Mouse (Mus musculus) lung, embryonic 14.5 days (tissue): ENCODE measurements around the gene Hspa1l. TPM values are rescaled to one million over a fixed set of nuclear protein-coding genes. Genes with fewer than 3 reads are reported as not detected.
"Not testable (repeated sequence)": the region's sequence is repeated elsewhere in the genome, so short reads cannot be mapped to it uniquely, and the experiment has no call there.

Experiments
- ATAC-seq: fragments of 200-750 bp; cut with Nextera tagmentation; 2 replicates; pipeline ENCODE4 v1.8.0; 2017; ENCODE audit warnings: mild to moderate bottlenecking, moderate TSS enrichment, moderate library complexity; ENCODE audit not compliant: insufficient read depth
- DNase-seq: peaks from one replicate; pipeline ENCODE4 v3.0.0-alpha.2; 2015
- H3K27ac ChIP-seq: fragments of 300-500 bp; sonication (generic); 2 replicates; pipeline ENCODE4 v1.5.1; 2014; ENCODE audit warnings: low read depth, mild to moderate bottlenecking, moderate library complexity
- H3K27me3 ChIP-seq: fragments of 300-500 bp; sonication (generic); 2 replicates; pipeline ENCODE4 v1.6.1; 2014; ENCODE audit warnings: low read length, control low read depth; ENCODE audit not compliant: insufficient read depth
- H3K36me3 ChIP-seq: fragments of 300-500 bp; sonication (generic); 2 replicates; pipeline ENCODE4 v1.6.1; 2014; ENCODE audit warnings: control low read depth; ENCODE audit not compliant: insufficient read depth
- H3K4me1 ChIP-seq: fragments of 300-500 bp; sonication (generic); 2 replicates; pipeline ENCODE4 v1.6.1; 2014; ENCODE audit warnings: antibody characterized with exemption, control low read depth; ENCODE audit not compliant: insufficient read depth
- H3K4me2 ChIP-seq: fragments of 300-500 bp; sonication (generic); 2 replicates; pipeline ENCODE4 v1.6.1; 2014; ENCODE audit warnings: mild to moderate bottlenecking
- H3K4me3 ChIP-seq: fragments of 300-500 bp; sonication (generic); 2 replicates; pipeline ENCODE4 v1.5.1; 2014; ENCODE audit warnings: low read depth, low read length
- H3K9ac ChIP-seq: fragments of 300-500 bp; sonication (generic); 2 replicates; pipeline ENCODE4 v1.6.1; 2014
- H3K9me3 ChIP-seq: fragments of 300-500 bp; sonication (generic); 2 replicates; pipeline ENCODE4 v1.6.1; 2016; ENCODE audit warnings: low read depth, low read length, control low read depth
- CTCF ChIP-seq: IDR thresholded peaks from 2 replicates; pipeline ENCODE4 v1.5.1; 2016; ENCODE audit warnings: antibody characterized with exemption, low read depth
- WGBS: fragments of 180-500 bp; shearing (Covaris S2); extraction: QIAGEN DNeasy Blood & Tissue Kit; methylation state at CpG from one replicate; pipeline ENCODE4 v1.1.7; 2014; 5-methylcytosine and 5-hydroxymethylcytosine counted together
- polyA plus RNA-seq: library from polyadenylated mRNA; unstranded; fragments of >200 nt; fragmentation: Nextera tagmentation; extraction: Ambion mirVana; gene quantifications from 2 replicates; pipeline ENCODE4 v1.2.1, GENCODE M21; 2014

Gene Hspa1l
- polyA plus RNA-seq, 1 experiment from 2014 or later, result 0.83 TPM

DNA sequence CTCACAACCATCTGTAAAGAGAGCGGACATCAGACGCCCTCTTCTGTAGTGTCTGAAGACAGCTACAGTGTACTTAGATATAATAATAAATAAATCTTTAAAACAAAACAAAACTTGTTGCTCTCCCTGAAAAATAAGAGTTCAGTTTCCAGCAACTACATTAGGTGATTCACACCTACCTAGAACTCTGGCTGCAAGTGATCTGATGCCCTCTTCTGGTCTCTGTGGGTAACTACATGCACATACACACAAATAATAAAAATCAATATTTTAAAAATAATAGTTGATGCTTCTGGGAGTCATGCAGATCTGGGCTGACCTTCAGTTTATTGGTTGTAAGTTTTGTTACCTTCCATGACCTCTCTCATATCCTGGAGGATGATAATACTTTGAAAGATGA is 11.7 kb downstream of the Hspa1l start:
- ATAC-seq, result no peak
- peak; percentile 71 for TF ChIP-seq CTCF
- no peaks in the 10 kb centered on the region for H3K27me3 ChIP-seq
- H3K4me1 ChIP-seq, result no peaks in the 10 kb centered on the region
- no peaks in the 10 kb centered on the region for H3K9me3 ChIP-seq
- peaks cover 33% of the 10 kb centered on the region for H3K36me3 ChIP-seq
- no peak overlapping the region for H3K4me2 ChIP-seq
- WGBS, result 75% methylated on average over 2 of the region's 2 CpGs
- DNase-seq, result peak; percentile 67
- no peak overlapping the region for H3K9ac ChIP-seq
- H3K4me3 ChIP-seq, result no peak overlapping the region
- H3K27ac ChIP-seq, result no peak overlapping the region

DNA sequence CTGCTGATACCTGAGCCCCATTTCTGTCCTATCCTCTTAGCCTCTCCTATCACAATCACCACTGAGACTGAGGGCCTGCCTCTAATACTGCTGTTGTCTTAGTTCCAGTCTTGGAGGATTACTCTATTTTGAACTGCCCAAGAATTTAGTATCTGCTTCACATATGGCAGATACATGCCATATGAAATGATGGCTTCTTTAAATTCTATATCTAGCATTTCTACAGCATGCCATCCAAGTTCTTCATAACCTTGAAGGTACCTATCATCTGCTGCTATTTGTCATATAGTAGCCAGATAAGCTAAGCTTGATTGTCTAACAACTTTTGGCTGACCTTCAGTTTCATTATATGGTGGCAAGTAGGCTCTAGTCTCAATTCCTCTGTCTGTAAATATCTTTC is 22.2 kb downstream of the Hspa1l start:
- Histone ChIP-seq H3K4me1 (peaks cover 13% of the 10 kb centered on the region; the same call in 1 of the 2 replicates), H3K9me3 (no peaks in the 10 kb centered on the region), H3K27me3 (no peaks in the 10 kb centered on the region), H3K4me3 (no peak overlapping the region), H3K9ac (no peak overlapping the region), H3K4me2 (no peak overlapping the region), H3K27ac (no peak overlapping the region), H3K36me3 (peaks cover 43% of the 10 kb centered on the region)
- ATAC-seq (no peak), DNase-seq (no peak)
- TF ChIP-seq CTCF, result no peak

DNA sequence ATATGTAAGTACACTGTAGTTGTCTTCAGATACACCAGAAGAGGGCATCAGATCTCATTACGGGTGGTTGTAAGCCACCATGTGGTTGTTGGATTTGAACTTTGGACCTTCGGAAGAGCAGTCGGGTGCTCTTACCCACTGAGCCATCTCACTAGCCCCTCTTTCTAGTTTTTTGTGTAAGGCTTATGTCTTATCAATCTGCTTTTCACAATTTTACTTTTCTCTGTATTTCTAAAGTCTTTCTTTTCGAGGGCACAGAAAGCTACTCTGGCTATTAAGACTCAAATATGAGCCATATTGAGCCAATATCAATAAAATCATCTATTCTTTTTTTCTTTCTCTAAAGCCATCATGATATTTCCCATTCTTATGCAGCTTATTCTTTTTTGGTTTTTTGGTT is 22.7 kb downstream of the Hspa1l start:
- H3K36me3 ChIP-seq, result peaks cover 41% of the 10 kb centered on the region
- peaks cover 13% of the 10 kb centered on the region; the same call in 1 of the 2 replicates for H3K4me1 ChIP-seq
- not testable (repeated sequence) for H3K4me2 ChIP-seq, H3K27ac ChIP-seq, DNase-seq, ATAC-seq, H3K9ac ChIP-seq, H3K4me3 ChIP-seq, H3K27me3 ChIP-seq, H3K9me3 ChIP-seq
- 89% methylated on average over 4 of the region's 4 CpGs for WGBS

DNA sequence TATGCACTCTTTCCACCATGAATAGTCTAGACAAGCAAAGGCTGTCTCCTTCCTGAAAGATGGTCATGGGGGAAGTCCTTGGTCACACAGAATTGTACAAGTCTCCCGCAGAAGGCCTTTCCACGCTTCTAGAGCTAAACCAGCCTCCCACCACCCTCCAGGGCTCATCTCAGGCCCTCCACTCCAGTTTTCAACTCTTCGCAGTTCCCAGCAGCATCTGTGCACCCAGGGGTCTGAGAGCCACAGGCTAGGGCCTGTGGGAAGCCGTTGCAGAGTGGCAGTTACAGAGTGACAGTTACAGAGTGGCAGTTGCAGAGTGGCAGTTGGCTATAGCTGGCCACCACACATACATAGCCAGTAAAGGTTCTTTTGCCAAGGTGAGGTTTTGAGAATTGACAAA is 23.4 kb downstream of the Hspa1l start:
- H3K27me3 ChIP-seq, H3K9ac ChIP-seq, ATAC-seq, H3K27ac ChIP-seq, H3K4me2 ChIP-seq, H3K4me3 ChIP-seq, DNase-seq, H3K9me3 ChIP-seq: not testable (repeated sequence)
- WGBS, result 94% methylated on average over 4 of the region's 4 CpGs
- H3K4me1 ChIP-seq, result peaks cover 13% of the 10 kb centered on the region; the same call in 1 of the 2 replicates
- peaks cover 34% of the 10 kb centered on the region for H3K36me3 ChIP-seq

DNA sequence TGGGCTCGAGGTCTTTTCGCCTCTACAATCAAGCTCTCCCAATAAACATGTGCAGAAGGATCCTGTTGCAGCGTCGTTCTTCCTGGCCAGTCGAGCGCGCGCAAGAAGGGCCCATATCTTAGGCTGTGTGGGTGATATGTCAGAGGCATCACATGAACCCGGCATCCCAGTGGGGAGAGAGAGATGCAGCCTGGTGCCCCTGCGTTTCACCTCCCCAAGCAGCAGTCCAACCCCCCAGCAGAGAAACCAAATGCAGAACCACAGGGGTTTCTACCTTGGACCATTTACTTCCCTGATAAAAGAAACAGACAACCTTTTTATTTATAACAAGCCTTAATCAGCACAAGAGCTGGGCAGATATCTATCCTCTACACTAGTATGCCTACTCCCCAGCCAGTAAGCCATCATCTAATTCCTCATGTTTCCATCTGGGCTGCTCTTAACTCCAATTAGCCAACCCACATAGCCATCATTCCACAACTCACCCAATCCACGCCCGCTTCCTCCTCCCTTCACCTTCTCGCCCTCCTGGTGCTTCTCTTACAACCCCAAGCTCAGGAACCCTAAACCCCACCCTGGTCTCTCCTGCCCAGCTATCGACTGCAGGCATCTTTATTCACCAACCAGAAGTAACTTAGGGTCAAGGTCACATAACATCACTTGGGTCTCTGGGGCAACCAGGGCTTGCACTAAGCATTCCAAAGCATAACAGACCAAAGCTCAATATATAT is 24.1 kb downstream of the Hspa1l start:
- peaks cover 29% of the 10 kb centered on the region for H3K36me3 ChIP-seq
- WGBS, result 87% methylated on average over 12 of the region's 14 CpGs
- H3K9ac ChIP-seq, result no peak overlapping the region
- peak overlapping the region; percentile 96 for H3K4me2 ChIP-seq
- H3K27me3 ChIP-seq, result no peaks in the 10 kb centered on the region
- no peak for TF ChIP-seq CTCF
- no peaks in the 10 kb centered on the region for H3K9me3 ChIP-seq
- peaks cover 13% of the 10 kb centered on the region; the same call in 1 of the 2 replicates for H3K4me1 ChIP-seq
- 0 out of 2 replicates have a peak overlapping the region, but pooled peaks have one; percentile 6 for H3K4me3 ChIP-seq
- DNase-seq, result no peak
- no peak for ATAC-seq
- no peak overlapping the region for H3K27ac ChIP-seq

- Histone ChIP-seq H3K27ac (no peak overlapping the region), H3K36me3 (peaks cover 29% of the 10 kb centered on the region), H3K4me2 (peak overlapping the region; percentile 96), H3K9me3 (no peaks in the 10 kb centered on the region), H3K27me3 (no peaks in the 10 kb centered on the region), H3K4me3 (0 out of 2 replicates have a peak overlapping the region, but pooled peaks have one; percentile 6), H3K4me1 (peaks cover 13% of the 10 kb centered on the region; the same call in 1 of the 2 replicates), H3K9ac (no peak overlapping the region)
- WGBS, result 86% methylated on average over 5 of the region's 5 CpGs
- DNase-seq, result no peak
- TF ChIP-seq CTCF, result no peak
- ATAC-seq, result no peak
These were observed 24.6 kb downstream of the Hspa1l start for GRCm38 (mm10) chr17:34997142-34997483.

- 91% methylated on average over 15 of the region's 15 CpGs for WGBS
- H3K4me1 ChIP-seq, result peaks cover 23% of the 10 kb centered on the region
- no peak for TF ChIP-seq CTCF
- peak overlapping the region; percentile 96 for H3K4me2 ChIP-seq
- no peak overlapping the region for H3K27ac ChIP-seq
- DNase-seq (no peak), ATAC-seq (no peak)
- H3K4me3 ChIP-seq, result peak overlapping the region; percentile 92
- no peaks in the 10 kb centered on the region for H3K9me3 ChIP-seq
- H3K36me3 ChIP-seq, result peaks cover 33% of the 10 kb centered on the region
- peak overlapping the region; percentile 80 for H3K9ac ChIP-seq
- no peaks in the 10 kb centered on the region for H3K27me3 ChIP-seq
These were observed 26.3 kb downstream of the Hspa1l start for GRCm38 (mm10) chr17:34998526-34999430.

DNA sequence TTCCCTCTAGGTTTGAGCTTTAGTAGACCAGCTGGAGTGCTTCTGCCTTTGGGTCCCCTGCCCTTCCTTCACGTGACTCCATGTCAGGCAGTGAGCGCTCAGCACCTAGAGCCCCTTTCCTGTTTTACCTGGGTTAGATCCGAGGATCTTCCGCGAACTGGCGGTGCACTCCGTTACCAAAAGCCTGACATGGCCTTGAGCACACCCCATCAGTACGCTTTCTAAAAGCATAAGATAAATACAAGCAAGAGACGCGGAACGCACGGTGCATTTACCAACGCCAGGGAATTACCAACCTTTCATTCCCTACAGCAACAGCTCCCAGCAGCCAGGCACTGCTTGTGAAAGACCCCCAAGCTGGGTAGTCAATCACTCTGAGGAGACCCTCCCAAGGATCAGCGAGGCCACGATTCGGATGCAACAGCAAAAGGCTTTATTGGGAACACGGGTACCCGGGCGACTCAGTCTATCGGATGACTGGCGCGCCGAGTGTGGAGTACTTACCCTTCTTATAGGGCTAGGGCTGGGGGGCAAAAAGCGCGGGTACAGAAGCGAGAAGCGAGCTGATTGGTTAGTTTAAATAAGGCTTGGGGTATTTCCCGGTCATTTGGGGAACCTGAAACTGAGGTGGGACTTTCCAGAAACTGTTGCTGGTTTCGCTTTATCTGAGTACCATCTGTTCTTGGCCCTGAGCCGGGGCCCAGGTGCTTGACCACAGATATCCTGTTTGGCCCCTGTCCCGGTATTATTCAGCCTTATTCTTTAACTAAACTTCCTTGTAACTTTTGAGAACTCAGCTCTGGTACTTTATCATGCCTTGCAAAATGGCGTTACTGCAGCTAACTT is 27.6 kb downstream of the Hspa1l start:
- not testable (repeated sequence) for ATAC-seq, H3K27me3 ChIP-seq, H3K9me3 ChIP-seq
- Histone ChIP-seq H3K27ac (peak overlapping the region; percentile 97), H3K4me2 (peak overlapping the region; percentile 96), H3K36me3 (peaks cover 45% of the 10 kb centered on the region), H3K4me3 (peak overlapping the region; percentile 92), H3K9ac (peak overlapping the region; percentile 96), H3K4me1 (peaks cover 23% of the 10 kb centered on the region)
- peak; percentile 60 for DNase-seq
- 11% methylated on average over 29 of the region's 32 CpGs for WGBS
